Mouse (Mus musculus): ENCODE results near the gene L3mbtl4.

DNA sequence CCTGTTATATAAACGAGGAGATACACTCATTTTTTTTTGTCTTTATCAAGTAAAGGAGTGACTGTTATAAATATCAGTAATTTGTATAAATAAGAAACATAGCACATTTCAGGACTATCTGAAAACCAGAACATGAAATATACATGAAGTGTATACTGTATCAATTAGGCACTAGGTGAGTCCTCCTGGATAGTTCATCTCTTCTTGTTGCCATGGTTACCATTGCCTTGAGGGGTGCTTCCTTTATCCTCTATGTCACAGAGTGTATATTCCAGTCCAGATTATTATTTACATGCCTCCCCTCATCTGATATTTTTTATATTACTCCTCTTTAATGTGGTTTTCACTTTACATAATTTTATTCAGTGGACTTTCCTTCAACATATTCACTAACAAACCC, 392.9 kb downstream of the L3mbtl4 start:
- TF ChIP-seq CTCF (IDR thresholded peaks at IDR 0.05; ENCODE audit: low read depth) (no peak), EP300 (IDR thresholded peaks at IDR 0.05; ENCODE audit: low read depth) (no peak)

Data from heart, postnatal 0 days (tissue).